Mouse (Mus musculus) megakaryocyte, embryonic 14.5 days (primary cell): ENCODE results near the gene Dcun1d4. TPM values are rescaled to one million over a fixed set of nuclear protein-coding genes. Genes with fewer than 3 reads are reported as not detected.

Source experiments
- H3K27me3 ChIP-seq: replicated peaks from 2 replicates; pipeline ENCODE3; 2012; ENCODE audit warnings: inconsistent platforms
- H3K36me3 ChIP-seq: replicated peaks from 2 replicates; pipeline ENCODE3; 2012; ENCODE audit warnings: low read length, inconsistent platforms, mixed read lengths
- H3K4me1 ChIP-seq: 2 replicates; pipeline ENCODE4 v1.6.1; 2012; ENCODE audit warnings: inconsistent platforms
- H3K4me3 ChIP-seq: replicated peaks from 2 replicates; pipeline ENCODE3; 2012; ENCODE audit warnings: moderate library complexity, mild to moderate bottlenecking, inconsistent platforms
- H3K9me3 ChIP-seq: 2 replicates; pipeline ENCODE4 v1.6.1; 2012; ENCODE audit warnings: inconsistent platforms
- FLI1 ChIP-seq: IDR thresholded peaks from 2 replicates; pipeline ENCODE4 v1.6.1; 2012; ENCODE audit warnings: low read length, inconsistent platforms, mixed read lengths
- GATA1 ChIP-seq: IDR thresholded peaks from 3 replicates; pipeline ENCODE4 v1.6.1; 2012; ENCODE audit warnings: mixed read lengths, low read length, inconsistent platforms, borderline replicate concordance
- polyA plus RNA-seq: library from polyadenylated mRNA; stranded (reverse); fragments of >175 nt; gene quantifications from 2 replicates; pipeline ENCODE4 v1.2.3, GENCODE M21; 2012; ENCODE audit warnings: low replicate concordance; ENCODE audit not compliant: insufficient read depth

Dcun1d4 gene
- polyA plus RNA-seq, 1 experiment = 0.66 TPM

DNA sequence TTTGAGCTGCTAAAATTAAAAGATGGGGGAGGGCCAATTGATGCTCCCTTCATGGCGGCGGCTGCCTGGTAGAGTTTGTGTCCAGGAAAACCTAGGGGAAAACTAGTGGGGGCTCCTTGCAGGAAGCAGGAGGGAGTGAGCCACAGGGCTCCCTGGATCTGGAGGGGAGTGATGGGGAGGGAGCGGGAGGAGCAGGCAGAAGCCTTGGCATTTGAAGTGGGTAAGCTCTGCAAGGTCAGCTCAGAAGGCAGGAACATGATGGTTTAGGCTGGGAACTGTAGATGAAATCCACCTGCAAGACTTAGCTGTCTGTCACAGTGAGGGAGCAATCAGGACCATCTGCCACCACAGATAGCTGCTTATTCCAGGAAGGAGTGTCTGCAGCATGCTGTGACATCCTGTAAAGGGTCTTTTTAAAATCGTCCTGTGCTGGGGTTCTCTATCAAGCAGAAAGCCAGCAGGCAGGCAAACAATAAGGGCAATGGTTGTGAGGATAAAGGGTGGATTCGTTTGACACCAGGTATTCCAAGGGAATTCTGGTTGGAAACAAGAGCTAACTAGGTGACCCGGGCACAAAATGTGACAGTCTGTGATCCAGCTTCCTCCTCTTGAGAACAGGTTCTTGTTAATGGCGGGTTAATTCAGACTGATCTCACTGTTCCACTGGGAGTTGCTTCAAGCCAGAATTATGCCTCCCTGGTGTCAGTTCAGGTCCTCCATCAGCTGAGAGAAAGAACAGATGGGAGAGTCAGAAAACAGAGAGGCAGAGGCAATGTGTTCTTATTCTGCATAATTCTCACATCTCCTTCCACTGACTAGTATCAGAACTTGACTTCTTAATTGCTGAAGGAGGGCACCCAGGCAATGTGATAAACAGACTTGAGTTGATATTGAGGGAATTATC, 104.7 kb downstream of the Dcun1d4 start:
- TF ChIP-seq GATA1 (no peak), FLI1 (no peak)
- Histone ChIP-seq H3K36me3 (no peaks in the 10 kb centered on the region), H3K4me3 (no peak overlapping the region), H3K9me3 (peaks cover 10% of the 10 kb centered on the region), H3K27me3 (peaks cover 24% of the 10 kb centered on the region), H3K4me1 (peaks cover 7% of the 10 kb centered on the region)

DNA sequence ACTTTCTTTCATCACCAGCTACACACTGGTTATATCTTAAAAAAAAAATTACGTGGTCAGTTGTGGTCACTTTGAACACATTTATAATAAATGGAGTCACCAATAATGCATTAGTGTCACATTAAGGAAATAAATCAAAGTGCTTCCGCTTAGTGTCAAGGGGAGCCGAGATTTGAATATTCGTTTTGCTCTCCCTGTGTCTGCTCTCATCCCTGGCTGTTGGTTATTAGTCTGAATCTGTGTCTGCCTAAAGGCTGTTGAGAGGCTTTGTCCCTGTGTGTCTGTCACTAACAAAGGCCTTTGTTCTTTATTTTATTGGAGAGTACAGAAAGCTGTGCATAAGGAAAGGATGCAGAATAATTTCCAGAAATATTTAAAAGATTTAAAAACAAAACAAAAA, 105.8 kb downstream of the Dcun1d4 start:
- TF ChIP-seq GATA1 (no peak), FLI1 (no peak)
- Histone ChIP-seq H3K36me3 (no peaks in the 10 kb centered on the region), H3K9me3 (peaks cover 10% of the 10 kb centered on the region)

DNA sequence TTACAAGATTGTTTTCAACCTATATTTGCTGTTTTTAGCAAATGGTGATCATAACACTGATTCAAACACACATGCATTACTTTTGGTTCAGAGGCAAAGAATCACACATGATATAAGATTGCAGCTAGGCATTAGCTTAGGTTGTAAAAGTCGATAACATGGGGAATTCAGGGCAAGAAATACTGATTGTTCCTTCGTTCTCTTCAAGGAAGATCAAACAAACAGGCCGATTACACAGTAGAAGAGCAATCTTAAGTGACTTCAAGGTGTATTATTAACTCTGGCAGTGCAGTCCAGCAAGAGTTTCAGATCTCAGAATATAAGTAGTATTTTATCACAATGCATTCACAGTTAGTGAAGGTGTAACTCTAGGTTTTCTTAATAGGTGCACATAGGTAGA, 106.3 kb downstream of the Dcun1d4 start:
- no peak for TF ChIP-seq GATA1
- TF ChIP-seq FLI1 = no peak
- peaks cover 16% of the 10 kb centered on the region for H3K27me3 ChIP-seq
- no peak overlapping the region for H3K4me3 ChIP-seq
- peaks cover 10% of the 10 kb centered on the region for H3K9me3 ChIP-seq
- peaks cover 6% of the 10 kb centered on the region for H3K4me1 ChIP-seq
- no peaks in the 10 kb centered on the region for H3K36me3 ChIP-seq

More for the DNA sequence above, 105.8 kb downstream of the Dcun1d4 start:
- H3K4me1 ChIP-seq = peaks cover 6% of the 10 kb centered on the region
- H3K27me3 ChIP-seq = peaks cover 17% of the 10 kb centered on the region
- no peak overlapping the region for H3K4me3 ChIP-seq

DNA sequence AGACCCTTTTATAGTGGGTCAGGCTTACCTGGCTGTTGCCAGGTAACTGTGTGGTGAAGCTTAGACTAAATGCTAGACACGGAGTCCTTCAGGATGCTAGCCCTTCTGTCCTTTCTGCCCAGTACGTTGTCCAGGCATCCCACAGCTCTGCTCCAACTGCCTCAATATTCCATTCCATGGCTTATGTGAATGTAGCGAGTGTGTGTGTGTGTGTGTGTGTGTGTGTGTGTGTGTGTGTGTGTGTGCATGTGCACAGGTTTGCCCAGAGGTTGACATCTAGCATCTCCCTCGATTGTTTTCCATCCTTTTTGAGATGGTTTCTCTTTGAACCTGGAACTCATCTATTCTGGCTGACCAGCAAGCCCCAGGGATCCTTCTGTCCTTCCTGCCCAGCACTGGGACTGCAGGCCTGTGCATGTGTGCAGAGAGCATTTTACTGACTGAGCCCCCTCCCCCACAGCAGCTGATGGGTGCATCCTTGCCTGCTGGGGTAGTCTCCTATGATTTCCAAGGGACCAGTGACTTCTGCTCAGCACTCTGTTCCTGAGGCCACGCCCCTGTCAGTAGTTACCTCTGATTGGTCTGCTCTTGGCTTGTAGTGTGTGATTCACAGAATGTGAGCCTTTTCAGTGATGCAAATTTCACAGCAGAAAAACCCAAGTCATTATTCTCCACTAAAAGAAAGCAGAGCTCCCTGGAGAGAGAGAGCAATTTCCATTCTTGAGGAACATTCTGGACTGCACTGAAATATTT, 118.3 kb downstream of the Dcun1d4 start:
- TF ChIP-seq FLI1 (no peak), GATA1 (no peak)
- peaks cover 8% of the 10 kb centered on the region for H3K27me3 ChIP-seq
- no peak overlapping the region for H3K4me3 ChIP-seq
- peaks cover 2% of the 10 kb centered on the region; the same call in 1 of the 2 replicates for H3K9me3 ChIP-seq
- H3K36me3 ChIP-seq = no peaks in the 10 kb centered on the region
- peaks cover 7% of the 10 kb centered on the region; the same call in 1 of the 2 replicates for H3K4me1 ChIP-seq

DNA sequence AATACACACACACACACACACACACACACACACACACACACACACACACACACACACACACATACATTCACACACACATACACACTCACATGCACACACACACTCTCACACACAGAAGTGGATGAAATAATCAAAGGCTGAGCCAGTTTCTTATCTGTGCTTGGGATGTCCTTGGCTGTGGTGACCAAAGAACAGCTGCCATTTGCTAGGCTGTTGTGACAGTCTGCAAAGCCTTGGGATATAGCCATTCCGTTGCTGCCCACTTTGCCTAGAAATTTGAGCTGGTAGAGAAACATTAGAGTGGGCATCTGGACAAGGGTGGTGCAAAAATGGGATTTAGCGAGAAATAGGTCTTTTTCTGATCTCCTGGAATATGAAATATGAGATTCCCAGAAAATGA, 119.2 kb downstream of the Dcun1d4 start:
- Histone ChIP-seq H3K9me3 (peaks cover 7% of the 10 kb centered on the region; the same call in 1 of the 2 replicates), H3K4me3 (no peak overlapping the region), H3K36me3 (no peaks in the 10 kb centered on the region), H3K27me3 (peaks cover 8% of the 10 kb centered on the region), H3K4me1 (peaks cover 7% of the 10 kb centered on the region; the same call in 1 of the 2 replicates)
- TF ChIP-seq GATA1 (no peak), FLI1 (no peak)

DNA sequence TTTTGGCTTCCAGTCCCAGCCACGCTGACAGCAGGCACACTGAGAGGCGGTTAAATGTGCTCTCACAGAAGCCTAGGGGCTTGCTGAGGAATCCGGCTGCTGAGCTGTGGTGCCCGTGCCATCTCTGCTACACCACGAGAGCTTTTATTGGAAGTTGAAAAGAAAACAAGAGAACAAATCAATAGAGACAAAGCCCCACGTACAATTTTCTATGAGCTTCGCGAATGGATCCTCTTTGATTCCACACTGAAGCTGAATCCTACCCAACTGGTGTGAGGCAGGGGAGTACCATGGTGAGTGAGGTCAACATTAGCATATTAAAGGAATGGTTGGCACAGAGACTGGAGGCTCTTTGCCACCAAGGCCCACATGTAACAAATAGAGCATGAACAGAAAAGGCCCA, 120.6 kb downstream of the Dcun1d4 start:
- TF ChIP-seq GATA1 = no peak
- no peak for TF ChIP-seq FLI1
- H3K9me3 ChIP-seq = peaks cover 7% of the 10 kb centered on the region; the same call in 1 of the 2 replicates
- H3K4me1 ChIP-seq = peaks cover 10% of the 10 kb centered on the region
- H3K36me3 ChIP-seq = no peaks in the 10 kb centered on the region
- no peak overlapping the region for H3K4me3 ChIP-seq
- peaks cover 5% of the 10 kb centered on the region for H3K27me3 ChIP-seq

DNA sequence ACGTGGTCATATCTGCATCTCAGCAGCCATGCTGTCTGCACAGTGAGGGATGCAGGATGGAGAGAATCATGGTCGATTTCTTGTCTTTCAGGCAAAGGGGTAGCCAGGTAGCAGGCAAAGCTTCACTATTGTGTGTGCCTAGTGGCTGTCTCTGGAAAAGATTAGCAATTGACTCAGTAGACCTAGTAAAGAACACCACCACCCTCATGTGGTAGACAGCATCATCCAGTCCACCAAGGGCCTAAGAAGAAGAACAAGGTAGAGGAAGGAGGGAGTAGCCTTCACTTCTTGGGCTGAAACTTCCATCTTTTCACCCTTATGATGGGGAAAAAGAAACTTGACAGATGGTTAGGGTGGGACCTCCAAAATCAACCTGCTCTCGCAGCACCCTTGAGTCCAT, 122.1 kb downstream of the Dcun1d4 start:
- no peak for TF ChIP-seq FLI1
- TF ChIP-seq GATA1 = no peak
- Histone ChIP-seq H3K36me3 (no peaks in the 10 kb centered on the region), H3K9me3 (peaks cover 19% of the 10 kb centered on the region), H3K4me3 (no peak overlapping the region), H3K27me3 (peaks cover 5% of the 10 kb centered on the region), H3K4me1 (peaks cover 17% of the 10 kb centered on the region)

DNA sequence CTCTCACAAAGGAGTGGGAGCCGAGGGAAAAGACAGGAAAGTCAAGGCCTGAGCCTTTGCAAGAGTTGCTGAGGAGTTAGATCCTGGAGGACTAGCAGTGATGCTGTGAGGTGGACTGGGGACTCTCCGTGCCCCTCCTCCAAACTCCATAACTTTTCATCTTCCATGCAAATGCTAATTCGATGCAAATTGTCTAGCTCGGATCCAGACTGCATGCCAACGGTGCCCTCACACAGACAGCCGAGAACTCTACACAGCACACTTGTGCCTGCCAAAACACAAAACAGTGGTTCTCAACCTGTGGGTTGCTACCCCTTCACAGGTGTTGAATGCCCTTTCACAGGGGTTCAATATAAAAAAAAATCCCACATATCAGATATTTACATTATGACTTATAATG, 123.7 kb downstream of the Dcun1d4 start:
- Histone ChIP-seq H3K4me3 (no peak overlapping the region), H3K36me3 (no peaks in the 10 kb centered on the region), H3K9me3 (peaks cover 23% of the 10 kb centered on the region), H3K27me3 (peaks cover 5% of the 10 kb centered on the region), H3K4me1 (peaks cover 10% of the 10 kb centered on the region)
- TF ChIP-seq FLI1 (no peak), GATA1 (no peak)

DNA sequence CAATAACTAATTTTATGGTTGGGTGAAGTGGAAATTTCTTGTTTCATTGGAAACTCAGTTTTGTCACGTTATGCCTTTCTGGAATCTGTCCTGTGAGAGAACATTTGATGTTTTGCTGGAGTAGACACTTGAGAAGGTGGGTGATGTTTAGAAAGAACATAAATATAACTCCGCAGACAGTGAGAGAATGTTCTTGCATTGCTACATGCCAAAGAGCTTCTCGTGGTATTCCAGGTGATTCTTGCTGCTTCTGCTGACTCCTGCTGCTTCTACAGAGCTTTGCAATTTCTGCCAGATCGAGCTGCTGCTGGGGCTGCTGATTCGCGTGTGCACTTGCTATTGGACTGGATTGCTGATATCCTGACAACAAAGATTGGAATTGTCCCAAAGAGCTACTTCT, 124.2 kb downstream of the Dcun1d4 start:
- H3K9me3 ChIP-seq = peaks cover 25% of the 10 kb centered on the region
- H3K36me3 ChIP-seq = no peaks in the 10 kb centered on the region
- H3K27me3 ChIP-seq = peaks cover 5% of the 10 kb centered on the region
- no peak overlapping the region for H3K4me3 ChIP-seq
- peaks cover 10% of the 10 kb centered on the region for H3K4me1 ChIP-seq
- TF ChIP-seq GATA1 (no peak), FLI1 (no peak)

Other genes starting within 250 kb of the Dcun1d4 start
- 14.1 and 27.6 TPM in 2 replicates for gene Fryl, start 224.4 kb upstream of the Dcun1d4 start, polyA plus RNA-seq
- gene Ociad1, start 188.2 kb upstream of the Dcun1d4 start, polyA plus RNA-seq = 15.0 and 106 TPM in 2 replicates
- 0.75 TPM in 1 of 2 replicates, not detected in the other for gene Ociad2, start 140.0 kb upstream of the Dcun1d4 start, polyA plus RNA-seq
- gene Cwh43, start 74.9 kb upstream of the Dcun1d4 start, polyA plus RNA-seq = not detected in 2 replicates
- gene Lrrc66, start 151.5 kb downstream of the Dcun1d4 start, polyA plus RNA-seq = 0.13 TPM in 1 of 2 replicates, not detected in the other
- gene Sgcb, start 166.8 kb downstream of the Dcun1d4 start, polyA plus RNA-seq = 0.57 and 1.8 TPM in 2 replicates
- gene Spata18, start 170.4 kb downstream of the Dcun1d4 start, polyA plus RNA-seq = not detected in 2 replicates